Mouse (Mus musculus): ENCODE measurements around the gene Cirbp.

The Cirbp gene

DNA sequence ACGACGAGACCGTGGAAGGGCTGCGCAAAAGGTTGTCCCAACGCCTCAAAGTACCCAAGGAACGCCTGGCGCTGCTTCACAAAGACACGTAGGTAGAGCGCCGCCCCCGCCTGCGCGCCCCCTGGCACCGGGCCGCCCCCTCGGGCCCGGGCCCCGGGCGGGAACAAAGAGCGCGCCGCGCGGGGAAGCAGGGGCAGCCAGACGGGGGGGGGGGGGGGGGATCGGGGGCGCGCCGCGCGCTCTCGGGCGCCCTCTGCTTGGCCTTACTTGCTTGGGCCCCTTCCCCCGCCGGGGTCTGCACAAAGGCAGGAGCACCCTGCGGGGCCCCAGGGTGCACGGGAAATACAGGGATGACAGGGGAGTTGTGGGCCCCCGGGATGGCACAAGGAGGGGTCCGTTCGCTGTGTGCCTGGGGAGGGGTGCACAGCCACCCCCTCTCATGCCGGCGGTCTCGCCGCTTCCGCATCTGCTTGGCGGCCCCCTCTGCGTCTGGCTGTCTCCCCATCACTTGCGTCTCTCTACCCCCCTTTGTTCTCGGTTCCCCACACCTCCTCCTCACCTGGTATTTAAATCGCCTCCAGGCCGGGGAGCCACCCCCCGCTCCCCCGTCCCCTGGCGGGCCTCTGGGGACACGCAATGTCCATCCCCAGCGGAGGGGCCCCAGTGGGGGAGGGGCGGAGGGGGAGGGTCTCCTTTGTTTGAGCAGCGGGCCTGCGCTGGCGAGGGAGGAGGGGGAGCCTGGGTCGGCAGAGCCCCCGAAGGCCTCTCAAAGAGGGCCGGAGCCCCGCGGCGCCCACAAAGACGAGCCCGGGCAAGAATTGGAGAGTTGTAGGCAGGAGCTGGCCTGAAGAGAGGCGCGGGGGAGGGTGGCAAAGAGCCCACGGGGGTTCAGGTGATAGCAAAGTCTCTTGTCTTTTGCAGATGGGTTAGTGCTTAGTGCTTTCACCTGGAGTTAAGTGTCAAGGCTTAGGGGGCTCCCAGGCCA lies 15.3 kb upstream of the Cirbp start:
- peak in 1 of 2 experiments; percentile 74 for DNase-seq (ENCODE audit: low spot score in 2 of 2)

GRCm38 (mm10) chr10:80151211-80152034 lies 14.4 kb upstream of the Cirbp start:
- DNase-seq (ENCODE audit: low spot score in 2 of 2), result peak; percentile 60 to 64

DNA sequence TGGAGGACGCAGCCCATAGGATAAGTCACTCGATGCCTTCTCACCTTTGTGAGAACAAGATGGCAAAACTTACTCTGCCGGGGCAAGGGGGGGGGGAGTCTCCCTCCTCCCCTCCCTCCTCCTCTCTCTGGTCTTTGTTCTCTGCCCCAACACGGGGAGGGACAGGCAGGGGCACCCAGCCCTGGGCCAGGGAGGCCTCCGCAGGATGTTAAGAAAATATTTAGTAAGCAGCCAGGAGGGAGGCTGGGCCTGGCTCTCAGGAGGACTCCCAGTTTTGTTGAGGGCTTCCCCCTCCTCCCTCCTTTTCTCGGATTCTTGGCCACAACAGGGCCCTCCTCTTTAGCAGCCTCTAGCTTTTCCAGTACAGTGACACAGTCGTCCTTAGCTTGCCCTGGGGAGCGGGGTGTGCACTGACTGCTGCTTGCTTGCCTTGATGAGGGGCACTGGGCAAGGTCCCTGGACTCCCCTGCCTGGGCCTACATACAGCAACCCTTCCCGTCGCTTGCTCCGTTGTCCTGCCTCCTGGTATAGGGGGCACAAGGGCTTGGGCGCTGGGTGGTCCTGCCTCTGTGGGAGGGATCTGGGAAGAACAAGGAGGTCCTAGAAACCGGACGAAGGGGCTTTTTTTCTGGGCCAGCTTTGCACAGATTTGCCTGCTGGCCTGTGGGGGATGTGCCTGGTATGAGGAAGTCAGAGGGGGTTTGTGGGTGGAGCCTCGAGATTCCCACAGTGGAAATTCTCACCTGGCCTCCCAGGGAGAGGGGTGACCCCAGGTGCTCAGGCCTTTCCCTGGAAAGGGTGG lies 13.5 kb upstream of the Cirbp start:
- DNase-seq (ENCODE audit: low spot score in 2 of 2), result peak in 1 of 2 experiments; percentile 40

DNA sequence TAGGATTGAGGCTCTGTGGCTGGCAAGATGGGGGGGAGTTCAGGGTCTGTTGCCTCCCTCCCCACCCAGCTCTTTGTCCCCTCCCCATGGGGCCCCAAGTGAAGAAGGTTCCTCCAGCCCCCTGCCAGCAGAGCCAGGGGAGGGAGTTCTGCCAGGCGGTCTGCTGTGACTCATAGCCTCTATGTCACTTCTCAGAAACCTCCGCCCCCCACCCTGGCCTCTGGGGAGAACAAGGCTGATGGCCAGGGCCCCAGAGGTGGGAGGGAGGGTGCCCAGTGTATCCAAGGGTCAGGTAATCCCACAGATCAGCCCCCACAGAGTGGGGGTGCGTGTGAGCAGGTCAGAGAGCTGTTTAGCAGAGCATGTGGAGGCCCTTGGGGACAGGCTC lies 12.9 kb upstream of the Cirbp start:
- DNase-seq (ENCODE audit: low spot score in 2 of 2), result peak in 1 of 2 experiments; percentile 48

DNA sequence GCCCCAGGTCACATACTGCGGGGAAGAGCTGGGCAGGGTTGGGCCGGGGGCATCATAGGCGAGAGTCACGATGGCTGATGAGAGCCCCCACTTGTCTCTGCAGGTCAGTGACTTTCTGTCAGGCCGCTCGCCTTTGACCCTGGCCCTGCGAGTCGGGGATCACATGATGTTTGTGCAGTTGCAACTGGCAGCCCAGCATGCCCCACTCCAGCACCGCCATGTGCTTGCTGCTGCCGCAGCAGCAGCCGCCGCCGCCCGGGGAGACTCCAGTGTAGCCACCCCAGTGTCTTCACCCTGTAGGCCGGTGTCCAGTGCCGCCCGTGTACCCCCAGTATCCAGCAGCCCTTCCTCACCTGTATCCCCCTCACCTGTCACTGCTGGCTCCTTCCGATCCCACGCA lies 12.1 kb upstream of the Cirbp start:
- DNase-seq (ENCODE audit: low spot score in 2 of 2), result no peak

DNA sequence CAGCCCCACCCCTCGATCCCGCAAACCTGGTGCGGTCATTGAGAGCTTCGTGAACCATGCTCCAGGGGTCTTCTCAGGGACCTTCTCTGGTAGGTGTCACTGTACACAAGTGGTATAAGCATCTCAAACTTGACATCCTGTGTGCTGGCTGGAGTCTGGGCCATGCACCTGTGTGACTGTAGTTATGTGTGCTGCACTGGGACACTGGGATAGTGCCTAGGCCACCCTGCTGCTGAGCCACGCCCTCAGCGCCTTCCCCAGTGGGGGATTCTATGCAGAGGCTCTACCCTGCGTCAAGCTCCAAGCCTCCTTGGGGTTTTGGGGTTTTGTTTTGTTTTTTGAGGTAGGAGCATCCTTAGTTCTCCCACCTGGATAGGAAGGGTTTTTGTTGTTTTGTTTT lies 11.4 kb upstream of the Cirbp start:
- no peak for DNase-seq (ENCODE audit: low spot score in 2 of 2)

GRCm38 (mm10) chr10:80155277-80155676 lies 10.5 kb upstream of the Cirbp start:
- DNase-seq (ENCODE audit: low spot score in 2 of 2), result no peak

GRCm38 (mm10) chr10:80156002-80156751 lies 9.6 kb upstream of the Cirbp start:
- no peak for DNase-seq (ENCODE audit: low spot score in 2 of 2)

DNA sequence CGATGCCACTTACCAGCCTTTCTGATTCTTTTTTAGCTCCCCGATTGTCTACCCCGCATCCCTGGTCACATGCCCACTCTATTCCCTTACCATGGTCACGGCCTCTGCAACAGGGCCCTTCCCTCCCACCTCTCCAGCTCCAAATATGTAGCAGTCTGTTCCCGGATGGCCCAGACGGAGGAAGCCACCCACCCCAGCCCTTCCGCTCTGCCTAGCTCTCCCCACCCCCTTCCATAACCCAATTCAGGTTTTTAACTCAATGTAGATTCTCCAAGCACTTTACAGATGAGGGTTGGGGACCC lies 9.1 kb upstream of the Cirbp start:
- no peak for DNase-seq (ENCODE audit: low spot score in 2 of 2)

GRCm38 (mm10) chr10:80157141-80157929 lies 8.4 kb upstream of the Cirbp start:
- DNase-seq (ENCODE audit: low spot score in 2 of 2), result no peak

DNA sequence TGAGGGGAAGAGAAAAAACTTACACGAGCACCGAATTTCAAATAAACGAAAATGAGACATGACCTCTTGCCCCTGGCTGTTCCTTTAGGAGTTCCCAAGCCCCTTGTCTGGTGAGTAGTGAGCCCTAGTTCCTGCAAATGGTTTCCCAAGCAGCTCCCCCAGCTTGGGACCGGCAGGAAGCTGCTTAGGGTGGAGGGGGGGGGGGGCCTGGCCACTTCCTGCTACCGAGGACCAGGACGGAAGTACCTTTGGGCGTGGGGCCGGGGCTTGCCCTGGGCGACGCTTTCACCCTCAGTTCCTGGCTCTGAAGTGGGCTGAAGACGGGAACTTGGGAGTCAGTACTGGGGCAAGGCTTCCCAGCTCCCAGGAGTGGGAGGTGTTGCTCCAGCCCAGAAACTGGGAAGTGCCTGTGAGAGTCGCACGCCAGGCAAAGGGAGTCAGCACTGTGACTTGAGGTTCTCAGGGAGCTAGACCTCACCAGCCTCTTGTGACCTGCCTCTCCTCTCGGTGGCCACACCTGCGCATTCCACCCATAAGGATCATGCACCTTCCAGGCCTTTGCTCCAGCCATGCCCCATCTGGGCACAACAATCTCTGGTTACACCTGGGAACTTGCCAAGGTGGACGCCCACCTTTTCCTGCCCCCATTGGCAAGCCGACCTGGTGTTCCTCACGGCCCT lies 7.3 kb upstream of the Cirbp start:
- DNase-seq (ENCODE audit: low spot score in 2 of 2), result peak in 1 of 2 experiments; percentile 57

DNA sequence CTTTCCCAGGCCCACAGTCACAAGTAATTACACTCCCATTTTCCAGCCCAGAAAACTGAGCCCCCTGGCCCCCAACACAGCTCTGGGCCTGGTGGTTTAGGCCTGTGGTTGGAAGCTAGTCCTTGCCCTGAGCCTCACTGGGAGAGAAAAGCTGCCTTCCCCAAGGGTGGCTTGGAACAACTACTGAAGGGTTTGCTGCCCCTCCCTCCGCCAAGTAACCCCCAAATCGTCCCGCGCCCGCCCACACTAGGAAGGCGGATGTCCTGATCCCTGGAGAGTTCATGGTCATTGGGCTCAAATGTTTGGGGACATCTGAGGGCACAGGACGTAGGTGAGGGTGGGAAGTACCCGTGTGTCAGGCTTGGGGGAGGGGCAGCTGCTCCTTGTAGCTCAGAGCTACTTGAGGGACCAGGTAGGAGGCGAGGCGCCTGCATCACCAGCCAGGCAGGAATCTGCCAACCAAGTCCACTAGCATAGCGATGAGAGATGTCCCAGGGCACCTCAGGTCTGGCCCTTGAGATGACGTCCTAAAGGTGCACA lies 6.7 kb upstream of the Cirbp start:
- DNase-seq (ENCODE audit: low spot score in 2 of 2), result no peak

GRCm38 (mm10) chr10:80159561-80160454 lies 6.0 kb upstream of the Cirbp start:
- DNase-seq (ENCODE audit: low spot score in 2 of 2), result peak; percentile 97 to 99

GRCm38 (mm10) chr10:80160455-80161371 lies 5.1 kb upstream of the Cirbp start:
- peak; percentile 80 to 88 for DNase-seq (ENCODE audit: low spot score in 2 of 2)

DNA sequence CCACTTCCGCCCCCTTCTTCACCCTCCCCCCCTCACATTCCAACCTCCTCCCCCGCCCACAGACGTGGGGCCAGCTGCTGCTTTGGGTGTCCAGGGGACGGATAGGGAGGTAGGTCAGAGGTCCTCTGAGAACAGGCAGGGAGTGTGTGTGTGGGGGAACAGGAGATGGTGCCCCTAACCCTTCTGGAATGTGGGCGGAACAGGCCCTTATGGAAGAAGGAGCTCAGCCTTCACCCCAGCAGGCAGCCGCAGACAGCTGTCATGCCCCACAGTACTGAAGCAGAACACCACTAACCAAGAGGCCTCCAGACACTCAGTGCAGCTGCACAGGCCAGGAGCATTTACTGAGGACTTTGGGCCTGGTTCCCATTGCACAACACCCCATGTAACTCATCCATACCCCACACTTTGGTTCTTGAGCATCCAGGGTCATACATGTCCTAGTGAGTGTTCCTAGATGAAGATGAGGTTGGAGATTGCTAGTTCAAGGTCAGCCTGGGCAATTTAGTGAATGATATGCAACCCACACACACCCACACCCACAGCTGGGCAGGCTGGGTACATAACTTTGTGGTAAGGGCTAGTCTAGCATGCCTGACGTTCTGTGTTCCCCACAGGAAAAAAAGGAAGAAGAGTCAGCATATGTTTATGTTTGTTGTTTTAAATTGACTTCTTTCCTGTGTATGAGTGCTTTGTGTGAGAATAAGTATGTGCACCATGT lies 4.1 kb upstream of the Cirbp start:
- DNase-seq (ENCODE audit: low spot score in 2 of 2), result no peak

GRCm38 (mm10) chr10:80162243-80162608 lies 3.6 kb upstream of the Cirbp start:
- DNase-seq (ENCODE audit: low spot score in 2 of 2), result no peak

All from urinary bladder, adult 18-20 months (tissue).